Mouse (Mus musculus): Measurements from ENCODE around the gene Mcm10. TPM values are rescaled to one million over a fixed set of nuclear protein-coding genes. Genes with fewer than 3 reads are reported as not detected.

Mcm10 gene
- total RNA-seq, 2 experiments from 2014 or later: 0.11 to 0.33 TPM

- intact Hi-C loops (cut with DNase I): no loop called here
- DNase-seq: peak; percentile 18 to 21
These were observed 21.2 kb upstream of the Mcm10 start for GRCm38 (mm10) chr2:5033546-5034420.

- no peak for DNase-seq
- intact Hi-C loops (cut with DNase I): no loop called here
These were observed 20.1 kb upstream of the Mcm10 start for GRCm38 (mm10) chr2:5032665-5033064.

GRCm38 (mm10) chr2:5031215-5031614 lies 18.6 kb upstream of the Mcm10 start:
- intact Hi-C loops (cut with DNase I): no loop called here
- no peak for DNase-seq

GRCm38 (mm10) chr2:5029808-5030207 lies 17.2 kb upstream of the Mcm10 start:
- no peak for DNase-seq
- intact Hi-C loops (cut with DNase I): no loop called here

DNA sequence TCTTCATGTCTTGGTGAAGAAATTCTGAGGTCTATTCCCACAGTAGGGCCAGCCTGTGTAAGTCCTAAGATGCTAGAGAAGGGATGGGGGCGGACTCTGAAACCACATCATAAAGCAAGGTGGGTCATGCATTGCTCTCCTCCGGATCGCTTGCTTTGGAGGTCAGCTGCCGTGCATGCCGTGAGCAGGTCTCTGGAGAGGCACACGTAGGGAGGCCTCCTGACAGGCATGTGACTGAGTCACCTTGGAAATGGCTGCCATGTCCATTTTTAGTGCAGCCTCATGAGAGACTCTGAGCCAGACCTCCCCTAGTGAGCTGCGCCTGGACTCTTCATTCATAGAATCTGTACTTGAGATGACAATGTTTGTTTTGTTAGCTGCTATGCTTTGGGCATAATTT lies 15.5 kb upstream of the Mcm10 start:
- intact Hi-C loops (cut with DNase I): no loop called here
- peak in 1 of 2 experiments; percentile 10 for DNase-seq

DNA sequence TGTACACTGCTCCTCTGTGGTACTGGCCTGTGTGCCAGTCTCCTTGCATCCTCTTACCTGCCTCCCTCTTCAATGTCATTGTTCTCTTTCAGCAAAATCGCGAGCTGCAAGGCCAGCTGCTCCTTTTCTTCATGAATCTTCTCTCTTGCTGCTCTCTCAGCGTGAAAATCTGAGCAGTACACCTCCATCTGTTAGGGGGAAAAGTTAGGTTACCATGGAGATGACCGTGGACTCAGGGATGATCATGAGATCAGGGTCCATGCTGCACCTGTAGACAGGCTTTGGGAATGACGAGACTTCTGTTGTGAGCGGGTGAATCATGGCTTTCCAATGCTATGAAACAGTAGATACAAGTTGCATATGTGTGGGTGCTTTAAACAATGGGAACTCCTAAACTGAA lies 14.5 kb upstream of the Mcm10 start:
- intact Hi-C loops (cut with DNase I): loop anchor here (2.0 kb wide), 1 partner anchor 110 kb away; no protein-coding TSS in a partner anchor

GRCm38 (mm10) chr2:5025162-5025733 lies 12.7 kb upstream of the Mcm10 start:
- intact Hi-C loops (cut with DNase I): no loop called here
- no peak for DNase-seq

More for the DNA sequence above, 14.5 kb upstream of the Mcm10 start:
- DNase-seq: no peak

- intact Hi-C loops (cut with DNase I): no loop called here
- no peak for DNase-seq
These were observed 11.3 kb upstream of the Mcm10 start for GRCm38 (mm10) chr2:5023699-5024399.

DNA sequence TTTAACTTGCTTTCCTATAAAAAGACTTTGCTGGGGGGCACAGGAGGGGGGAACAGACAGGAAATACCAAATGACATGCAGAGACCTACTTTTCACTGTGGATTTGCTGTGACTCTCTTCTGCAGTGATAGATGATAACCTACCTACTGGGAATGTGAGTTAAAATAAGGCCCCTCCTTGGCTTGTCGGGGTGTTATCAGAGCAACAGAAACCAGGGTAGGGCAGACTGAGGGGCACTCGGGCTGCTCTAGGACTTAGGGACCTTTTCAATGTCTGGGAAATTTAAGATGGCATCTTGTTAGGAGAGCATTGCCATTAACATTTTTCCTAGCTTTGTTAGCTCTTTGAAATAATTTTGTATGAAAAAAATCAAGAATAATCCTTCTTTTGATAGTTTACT lies 10.7 kb upstream of the Mcm10 start:
- DNase-seq: no peak
- intact Hi-C loops (cut with DNase I): no loop called here

GRCm38 (mm10) chr2:5019708-5020107 lies 7.1 kb upstream of the Mcm10 start:
- no peak for DNase-seq
- intact Hi-C loops (cut with DNase I): loop anchor here (2.0 kb wide), 1 partner anchor 49 kb away; no protein-coding TSS in a partner anchor

- intact Hi-C loops (cut with DNase I): no loop called here
- no peak for DNase-seq
These were observed 4.3 kb upstream of the Mcm10 start for GRCm38 (mm10) chr2:5016922-5017321.

GRCm38 (mm10) chr2:5015527-5015926 lies 2.9 kb upstream of the Mcm10 start:
- no peak for DNase-seq
- intact Hi-C loops (cut with DNase I): no loop called here

GRCm38 (mm10) chr2:5014616-5015015 lies 2.0 kb upstream of the Mcm10 start:
- intact Hi-C loops (cut with DNase I): no loop called here

DNA sequence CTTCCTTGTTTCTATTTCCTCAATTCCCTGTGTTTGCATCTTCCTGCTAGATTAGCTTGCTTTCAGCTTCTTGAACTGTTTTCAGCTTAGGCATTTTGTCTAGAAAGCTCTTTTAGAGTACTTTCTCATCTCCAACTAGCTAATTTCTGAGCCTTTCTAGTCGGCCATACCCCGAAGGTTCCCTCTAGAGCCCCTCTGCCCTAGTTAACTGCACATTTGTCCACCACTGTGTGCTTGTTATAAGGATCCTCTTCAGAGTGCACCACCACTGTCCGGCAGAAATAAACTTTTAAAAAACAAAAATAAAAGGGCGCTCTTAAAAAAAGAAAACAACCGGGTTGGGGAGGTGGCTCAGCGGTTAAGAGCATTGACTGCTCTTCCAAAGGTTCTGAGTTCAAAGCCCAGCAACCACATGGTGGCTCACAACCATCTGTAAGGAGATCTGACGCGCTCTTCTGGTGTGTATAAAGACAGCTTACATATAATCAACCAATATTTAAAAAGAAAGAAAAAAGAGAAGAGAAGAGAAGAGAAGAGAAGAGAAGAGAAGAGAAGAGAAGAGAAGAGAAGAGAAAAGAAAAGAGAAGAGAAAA lies 597 bp downstream of the Mcm10 start:
- DNase-seq: no peak
- intact Hi-C loops (cut with DNase I): no loop called here

More at GRCm38 (mm10) chr2:5014616-5015015, 2.0 kb upstream of the Mcm10 start:
- DNase-seq: no peak

- intact Hi-C loops (cut with DNase I): no loop called here
These were observed 5.5 kb downstream of the Mcm10 start for GRCm38 (mm10) chr2:5007107-5007506.

GRCm38 (mm10) chr2:5001266-5001665 lies 11.3 kb downstream of the Mcm10 start:
- no peak for DNase-seq
- intact Hi-C loops (cut with DNase I): no loop called here

More at GRCm38 (mm10) chr2:5007107-5007506, 5.5 kb downstream of the Mcm10 start:
- DNase-seq: no peak

DNA sequence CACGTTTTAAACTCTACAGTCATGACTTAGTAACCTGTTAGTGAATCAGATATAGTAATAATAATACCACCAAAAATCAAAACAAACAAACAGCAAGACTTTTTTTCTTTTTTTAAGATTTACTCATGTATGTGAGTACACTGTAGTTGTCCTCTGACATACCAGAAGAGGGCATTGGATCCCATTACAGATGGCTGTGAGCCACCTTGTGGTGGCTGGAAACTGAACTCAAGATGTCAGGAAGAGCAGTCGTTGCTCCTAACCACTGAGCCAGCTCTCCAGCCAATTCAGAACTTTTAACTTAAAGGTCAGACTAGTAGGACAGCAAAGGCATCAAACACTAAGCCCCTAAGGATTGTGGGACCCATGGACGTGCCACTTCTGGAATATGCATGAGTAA lies 13.7 kb downstream of the Mcm10 start:
- DNase-seq: no peak
- intact Hi-C loops (cut with DNase I): no loop called here

- no peak for DNase-seq
- intact Hi-C loops (cut with DNase I): no loop called here
These were observed 16.2 kb downstream of the Mcm10 start for GRCm38 (mm10) chr2:4996421-4996824.

GRCm38 (mm10) chr2:4995646-4996045 lies 16.9 kb downstream of the Mcm10 start:
- intact Hi-C loops (cut with DNase I): no loop called here
- DNase-seq: no peak

DNA sequence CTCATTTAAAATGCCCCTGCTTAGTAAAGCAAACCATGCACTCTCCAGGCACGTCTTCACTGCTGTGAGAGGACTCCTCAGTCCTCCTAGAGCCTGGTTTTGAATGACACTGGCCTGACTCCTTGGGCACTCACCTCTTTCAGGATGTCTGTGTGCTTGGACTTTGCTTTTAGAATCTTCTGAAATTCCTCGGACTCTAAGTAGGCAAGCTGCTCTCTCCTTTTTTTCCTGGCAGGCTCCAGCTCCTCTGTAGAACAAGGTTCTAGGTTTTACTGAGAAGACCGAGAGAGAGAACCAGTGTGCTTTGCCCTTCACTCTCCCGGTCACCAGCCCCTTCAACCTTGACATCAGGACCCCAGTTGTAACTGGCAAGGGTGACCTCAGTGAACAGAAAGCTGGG lies 18.2 kb downstream of the Mcm10 start:
- DNase-seq: no peak
- intact Hi-C loops (cut with DNase I): no loop called here

GRCm38 (mm10) chr2:4993584-4993983 lies 19.0 kb downstream of the Mcm10 start:
- no peak for DNase-seq
- intact Hi-C loops (cut with DNase I): no loop called here

All from heart, postnatal 36 days (tissue).